Mouse (Mus musculus) heart, adult 2 months (tissue): ENCODE results near the gene Hif3a. TPM values are rescaled to one million over a fixed set of nuclear protein-coding genes. Genes with fewer than 3 reads are reported as not detected.
A peak's percentile ranks its signal among the peaks of the same experiment; 100 is the strongest.

Experiments
- DNase-seq, 2 experiments: peaks; one replicate each; pipeline ENCODE4 v3.0.0; 2021
- H3K27ac ChIP-seq: fragments of 200-600 bp; 2 replicates; pipeline ENCODE4 v1.8.1; 2022
- H3K27me3 ChIP-seq: fragments of 200-500 bp; 2 replicates; pipeline ENCODE4 v1.6.1; 2012; ENCODE audit warnings: mild to moderate bottlenecking, low read length, inconsistent platforms, mixed read lengths; ENCODE audit not compliant: control insufficient read depth, insufficient read depth
- H3K36me3 ChIP-seq: fragments of 200-500 bp; 2 replicates; pipeline ENCODE4 v1.6.1; 2012; ENCODE audit warnings: low read length, inconsistent platforms; ENCODE audit not compliant: control insufficient read depth, insufficient read depth
- H3K4me1 ChIP-seq: fragments of 200-500 bp; 2 replicates; pipeline ENCODE4 v1.6.1; 2011; ENCODE audit warnings: low read length; ENCODE audit not compliant: control insufficient read depth, insufficient read depth
- H3K4me3 ChIP-seq: fragments of 200-600 bp; 2 replicates; pipeline ENCODE4 v1.8.1; 2022
- H3K79me2 ChIP-seq: fragments of 200-500 bp; replicated peaks from 2 replicates; pipeline ENCODE4 v1.6.1; 2012; ENCODE audit warnings: mild to moderate bottlenecking, inconsistent platforms, low read length, moderate library complexity, mixed read lengths; ENCODE audit not compliant: control insufficient read depth, insufficient read depth
- H3K9ac ChIP-seq: fragments of 200-500 bp; 2 replicates; pipeline ENCODE4 v1.6.1; 2012; ENCODE audit warnings: low read depth, mild to moderate bottlenecking, control low read depth, inconsistent platforms, low read length, mixed read lengths
- CTCF ChIP-seq: fragments of 200-600 bp; IDR thresholded peaks from 2 replicates; pipeline ENCODE4 v1.8.1; 2022; ENCODE audit warnings: antibody characterized with exemption, mild to moderate bottlenecking, moderate library complexity
- EP300 ChIP-seq: fragments of 200-500 bp; IDR thresholded peaks from 2 replicates; pipeline ENCODE4 v1.6.1; 2011; ENCODE audit warnings: low read depth, low read length, control low read depth; ENCODE audit not compliant: insufficient read depth
- POLR2A ChIP-seq: fragments of 200-500 bp; IDR thresholded peaks from 2 replicates; pipeline ENCODE4 v1.6.1; 2011; ENCODE audit warnings: mild to moderate bottlenecking, low read depth, low read length, control low read depth; ENCODE audit not compliant: insufficient read depth
- WGBS: fragments of 180-500 bp; shearing (Covaris S2); methylation state at CpG from one replicate; pipeline ENCODE4 v1.1.7; 2018; 5-methylcytosine and 5-hydroxymethylcytosine counted together
- intact Hi-C: fragments of 180-260 bp; cut with DNase I; formaldehyde crosslinking; loops from one replicate; pipeline ENCODE4 v1.15.1; 2025
- polyA plus RNA-seq: library from polyadenylated mRNA; depleted of rRNA; stranded (reverse); fragments of >200 nt; gene quantifications from 2 replicates; pipeline ENCODE4 v1.2.3, GENCODE M21; 2012
- total RNA-seq, 2 experiments: library from RNA; stranded (reverse); gene quantifications; 2 replicates each; pipeline ENCODE4 v1.2.3; 2021

The Hif3a gene
- total and polyA plus RNA-seq, 3 experiments: 1.9 to 3.0 (median 2.5) TPM

GRCm38 (mm10) chr7:17024141-17024540 lies 38.1 kb downstream of the Hif3a start:
- peak overlapping the region; percentile 71 for H3K27ac ChIP-seq
- H3K36me3 ChIP-seq: peaks cover 2% of the 10 kb centered on the region
- 42% methylated on average over 6 of the region's 6 CpGs for WGBS
- TF ChIP-seq POLR2A: no peak
- TF ChIP-seq EP300: no peak
- TF ChIP-seq CTCF: no peak
- H3K27me3 ChIP-seq: no peaks in the 10 kb centered on the region
- peak overlapping the region; percentile 15 for H3K9ac ChIP-seq
- H3K4me1 ChIP-seq: peaks cover 39% of the 10 kb centered on the region
- no peak overlapping the region for H3K4me3 ChIP-seq
- intact Hi-C loops: no loop called here
- peaks cover 12% of the 10 kb centered on the region; the same call in 1 of the 2 replicates for H3K79me2 ChIP-seq
- DNase-seq: peak; percentile 47 to 55

DNA sequence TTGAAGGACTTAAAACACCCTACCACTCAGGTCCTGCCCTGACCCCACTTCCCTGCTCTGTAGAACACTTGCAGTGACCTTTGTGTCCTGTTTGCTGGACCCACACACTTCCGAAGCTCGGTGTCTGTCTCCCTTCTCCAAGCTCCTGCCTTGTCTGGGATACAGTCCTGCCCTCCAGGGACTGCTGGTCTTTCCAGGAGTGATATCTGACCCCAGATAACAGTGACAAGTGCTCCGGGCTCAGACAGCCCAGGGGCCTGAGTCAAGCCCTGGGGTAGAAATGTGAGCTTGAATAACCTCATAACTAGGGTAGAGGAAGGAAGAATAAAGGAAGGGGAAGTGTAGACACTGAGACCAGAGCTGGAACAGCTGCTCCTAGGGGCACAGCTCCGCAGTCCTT lies 38.5 kb downstream of the Hif3a start:
- Histone ChIP-seq H3K4me3 (no peak overlapping the region), H3K9ac (peak overlapping the region; percentile 15), H3K36me3 (peaks cover 2% of the 10 kb centered on the region), H3K27ac (peak overlapping the region; percentile 71), H3K79me2 (peaks cover 12% of the 10 kb centered on the region; the same call in 1 of the 2 replicates), H3K4me1 (peaks cover 39% of the 10 kb centered on the region), H3K27me3 (no peaks in the 10 kb centered on the region)
- 4% methylated on average over 4 of the region's 4 CpGs for WGBS
- intact Hi-C loops: no loop called here
- peak in 1 of 2 experiments; percentile 36 for DNase-seq
- TF ChIP-seq CTCF (no peak), EP300 (no peak), POLR2A (no peak)

- Histone ChIP-seq H3K27ac (no peak overlapping the region), H3K27me3 (no peaks in the 10 kb centered on the region), H3K4me3 (no peak overlapping the region), H3K9ac (no peak overlapping the region), H3K79me2 (peaks cover 11% of the 10 kb centered on the region; the same call in 1 of the 2 replicates), H3K36me3 (peaks cover 2% of the 10 kb centered on the region), H3K4me1 (peaks cover 42% of the 10 kb centered on the region)
- 96% methylated on average over 15 of the region's 15 CpGs for WGBS
- DNase-seq: no peak
- intact Hi-C loops: no loop called here
- TF ChIP-seq POLR2A (no peak), CTCF (no peak), EP300 (no peak)
These were observed 40.1 kb downstream of the Hif3a start for GRCm38 (mm10) chr7:17022176-17022575.

- peaks cover 2% of the 10 kb centered on the region; the same call in 1 of the 2 replicates for H3K36me3 ChIP-seq
- peaks cover 24% of the 10 kb centered on the region for H3K4me1 ChIP-seq
- DNase-seq: peak in 1 of 2 experiments; percentile 23
These were observed 42.6 kb downstream of the Hif3a start for GRCm38 (mm10) chr7:17019426-17020166.

DNA sequence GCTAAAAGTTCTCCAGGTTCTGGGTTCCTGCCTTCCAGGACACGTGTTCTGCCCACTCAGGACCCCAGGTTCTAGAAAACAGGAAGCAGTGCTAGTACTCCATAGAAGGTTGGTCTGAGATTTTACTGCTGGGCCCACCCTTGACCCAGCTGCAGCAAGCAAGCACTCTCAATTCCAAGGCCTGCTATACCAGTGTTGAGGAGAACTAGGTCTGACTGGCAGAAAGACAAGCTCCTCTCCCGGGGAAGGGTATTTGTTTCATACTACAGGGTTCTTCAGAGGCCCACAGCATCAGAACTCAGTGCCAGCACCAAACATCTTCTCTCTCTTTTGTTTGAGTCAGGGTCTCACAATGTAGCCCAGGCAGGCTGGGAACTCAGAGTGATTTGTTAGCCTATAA lies 44.3 kb downstream of the Hif3a start:
- no peak for DNase-seq
- 63% methylated on average over 2 of the region's 2 CpGs for WGBS
- Histone ChIP-seq H3K79me2 (peaks cover 5% of the 10 kb centered on the region; the same call in 1 of the 2 replicates), H3K4me1 (peaks cover 8% of the 10 kb centered on the region), H3K27ac (no peak overlapping the region; the same call in 1 of the 2 replicates), H3K4me3 (no peak overlapping the region), H3K27me3 (no peaks in the 10 kb centered on the region), H3K36me3 (no peaks in the 10 kb centered on the region; the same call in 1 of the 2 replicates), H3K9ac (no peak overlapping the region)
- no peak for TF ChIP-seq CTCF
- intact Hi-C loops: no loop called here

More at GRCm38 (mm10) chr7:17019426-17020166, 42.6 kb downstream of the Hif3a start:
- no peak overlapping the region for H3K27ac ChIP-seq
- H3K9ac ChIP-seq: no peak overlapping the region
- H3K4me3 ChIP-seq: no peak overlapping the region
- H3K79me2 ChIP-seq: peaks cover 5% of the 10 kb centered on the region; the same call in 1 of the 2 replicates
- TF ChIP-seq EP300 (no peak), CTCF (no peak), POLR2A (no peak)
- intact Hi-C loops: no loop called here
- 67% methylated on average over 7 of the region's 7 CpGs for WGBS
- H3K27me3 ChIP-seq: no peaks in the 10 kb centered on the region

DNA sequence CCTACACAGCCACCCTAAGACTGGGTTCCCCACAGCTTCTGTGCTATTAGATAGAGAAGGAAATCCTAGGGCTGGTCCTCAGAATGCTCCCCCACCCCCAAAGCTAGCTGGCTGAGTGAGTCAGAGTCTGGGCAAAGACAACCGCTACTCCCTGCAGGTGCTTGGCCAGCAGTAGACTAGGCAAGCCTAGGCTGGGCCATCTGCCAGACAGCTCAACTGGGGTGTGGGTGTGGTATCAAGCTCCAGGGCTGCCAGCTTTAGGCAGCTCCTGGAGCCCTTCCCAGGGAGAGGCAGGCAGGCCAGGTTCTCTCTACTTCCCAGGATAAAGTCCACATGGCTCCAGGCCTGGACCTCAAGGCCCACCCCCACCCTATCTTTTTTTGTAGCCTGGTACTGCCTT lies 45.2 kb downstream of the Hif3a start:
- peaks cover 2% of the 10 kb centered on the region; the same call in 1 of the 2 replicates for H3K79me2 ChIP-seq
- no peaks in the 10 kb centered on the region; the same call in 1 of the 2 replicates for H3K36me3 ChIP-seq
- no peaks in the 10 kb centered on the region for H3K27me3 ChIP-seq
- 6% methylated on average over 1 of the region's 1 CpGs for WGBS
- no peak overlapping the region; the same call in 1 of the 2 replicates for H3K27ac ChIP-seq
- peak; percentile 85 to 93 for DNase-seq
- intact Hi-C loops: no loop called here
- H3K4me3 ChIP-seq: no peak overlapping the region
- peaks cover 5% of the 10 kb centered on the region for H3K4me1 ChIP-seq
- no peak overlapping the region for H3K9ac ChIP-seq
- TF ChIP-seq EP300 (peak; percentile 84; the same call in 1 of the 2 replicates), CTCF (no peak), POLR2A (no peak)
